Mouse (Mus musculus) ES-E14 (cell line): ENCODE data around the gene Tsacc.
A peak's percentile ranks its signal among the peaks of the same experiment; 100 is the strongest.
"Not testable (repeated sequence)": the region's sequence is repeated elsewhere in the genome, so short reads cannot be mapped to it uniquely, and the experiment has no call there.

Source experiments
- CHD2 ChIP-seq: IDR thresholded peaks from 2 replicates; pipeline ENCODE4 v1.6.1; 2014; ENCODE audit warnings: mild to moderate bottlenecking, low read depth, low read length, inconsistent platforms
- HCFC1 ChIP-seq: IDR thresholded peaks from 2 replicates; pipeline ENCODE4 v1.6.1; 2012; ENCODE audit warnings: low read length, inconsistent platforms, borderline replicate concordance; ENCODE audit not compliant: insufficient read depth
- ZNF384 ChIP-seq: IDR thresholded peaks from 2 replicates; pipeline ENCODE4 v1.6.1; 2012; ENCODE audit warnings: low read depth, low read length, inconsistent platforms

DNA sequence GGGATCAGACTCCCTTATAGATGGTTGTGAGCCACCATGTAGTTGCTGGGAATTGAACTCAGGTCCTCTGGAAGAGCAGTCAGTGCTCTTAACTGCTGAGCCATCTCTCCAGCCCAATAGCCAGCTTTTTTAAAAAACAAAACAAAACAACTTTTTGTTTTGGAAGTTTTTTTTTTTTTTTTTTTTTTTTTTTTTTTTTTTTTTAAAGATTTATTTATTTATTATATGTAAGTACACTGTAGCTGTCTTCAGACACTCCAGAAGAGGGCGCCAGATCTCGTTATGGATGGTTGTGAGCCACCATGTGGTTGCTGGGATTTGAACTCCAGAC, 11.3 kb downstream of the Tsacc start:
- TF ChIP-seq HCFC1, CHD2: not testable (repeated sequence)
- peak; percentile 87 for TF ChIP-seq ZNF384
